Mouse (Mus musculus): ENCODE data around the gene Dnah8.

DNA sequence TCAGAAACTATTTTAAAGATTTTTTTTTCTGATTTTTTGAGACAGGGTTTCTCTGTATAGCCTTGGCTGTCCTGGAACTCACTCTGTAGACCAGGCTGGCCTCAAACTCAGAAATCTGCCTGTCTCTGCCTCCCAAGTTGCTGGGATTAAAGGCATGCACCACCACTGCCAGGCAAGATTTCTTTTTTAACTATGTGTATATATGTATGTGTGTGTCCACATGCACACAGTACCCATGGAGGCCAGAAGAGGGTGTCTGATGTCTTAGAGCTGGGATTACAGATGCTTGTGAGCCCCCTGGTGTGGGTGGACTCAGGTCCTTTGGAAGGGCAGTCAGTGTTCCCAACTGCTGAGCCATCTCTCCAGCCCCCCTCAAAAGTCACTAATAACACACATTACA lies 150.3 kb downstream of the Dnah8 start:
- no peak for TF ChIP-seq EP300 (IDR thresholded peaks at IDR 0.05)
- TF ChIP-seq CTCF (IDR thresholded peaks at IDR 0.05): no peak
